Mouse (Mus musculus): ENCODE measurements at regions not wholly inside any gene's neighbourhood (a gene's known extent, or its start where the extent isn't known, plus 50 kb on each side); places are given as distances from the start of the nearest gene placed in this dataset.

- TF ChIP-seq CTCF (IDR thresholded peaks at IDR 0.05; ENCODE audit: extremely low read depth, insufficient read depth, low read length): no peak
- TF ChIP-seq POLR2A (IDR thresholded peaks at IDR 0.05; ENCODE audit: extremely low read depth, insufficient read depth, low read length): no peak
Observed at GRCm38 (mm10) chr19:60120917-60121316, 105.6 kb downstream of the Fam204a start.
